Mouse (Mus musculus) limb, embryonic 14.5 days (tissue): ENCODE measurements around the gene Camsap1. TPM values are rescaled to one million over a fixed set of nuclear protein-coding genes. Genes with fewer than 3 reads are reported as not detected.

Experiments
- ATAC-seq: fragments of 200-750 bp; cut with Nextera tagmentation; 2 replicates; pipeline ENCODE4 v1.8.0; 2017; ENCODE audit warnings: low read depth, moderate number of reproducible peaks, moderate TSS enrichment; ENCODE audit not compliant: low FRiP score
- DNase-seq: peaks from one replicate; pipeline ENCODE4 v3.0.0-alpha.2; 2015; ENCODE audit warnings: low spot score
- H3K27ac ChIP-seq: fragments of 300-500 bp; sonication (generic); replicated peaks from 2 replicates; pipeline ENCODE4 v1.5.1; 2014; ENCODE audit warnings: low read depth, mild to moderate bottlenecking, low read length, moderate library complexity, mixed read lengths
- H3K27me3 ChIP-seq: fragments of 300-500 bp; sonication (generic); 2 replicates; pipeline ENCODE4 v1.6.1; 2014; ENCODE audit warnings: low read length, mixed read lengths; ENCODE audit not compliant: control insufficient read depth, insufficient read depth
- H3K36me3 ChIP-seq: fragments of 300-500 bp; sonication (generic); 2 replicates; pipeline ENCODE4 v1.6.1; 2014; ENCODE audit warnings: mild to moderate bottlenecking, low read length, moderate library complexity, mixed read lengths; ENCODE audit not compliant: control insufficient read depth, insufficient read depth
- H3K4me1 ChIP-seq: fragments of 300-500 bp; sonication (generic); 2 replicates; pipeline ENCODE4 v1.6.1; 2014; ENCODE audit warnings: antibody characterized with exemption, low read length, mixed read lengths; ENCODE audit not compliant: control insufficient read depth, insufficient read depth
- H3K4me2 ChIP-seq: fragments of 300-500 bp; sonication (generic); replicated peaks from 2 replicates; pipeline ENCODE4 v1.6.1; 2014; ENCODE audit warnings: low read depth, mild to moderate bottlenecking, low read length, moderate library complexity; ENCODE audit not compliant: severe bottlenecking
- H3K4me3 ChIP-seq: fragments of 300-500 bp; sonication (generic); replicated peaks from 2 replicates; pipeline ENCODE4 v1.5.1; 2014; ENCODE audit warnings: low read length
- H3K9ac ChIP-seq: fragments of 300-500 bp; sonication (generic); 2 replicates; pipeline ENCODE4 v1.6.1; 2014; ENCODE audit warnings: mild to moderate bottlenecking, low read depth, low read length, moderate library complexity; ENCODE audit not compliant: severe bottlenecking
- H3K9me3 ChIP-seq: fragments of 300-500 bp; sonication (generic); 2 replicates; pipeline ENCODE4 v1.6.1; 2016; ENCODE audit warnings: low read length; ENCODE audit not compliant: control insufficient read depth
- POLR2A ChIP-seq: fragments of 200-500 bp; IDR thresholded peaks from 2 replicates; pipeline ENCODE4 v1.8.0; 2012; ENCODE audit warnings: inconsistent platforms, mild to moderate bottlenecking, moderate library complexity, borderline replicate concordance; ENCODE audit not compliant: insufficient read depth, insufficient read length; ENCODE audit errors: extremely low read depth
- WGBS: fragments of 180-500 bp; shearing (Covaris S2); extraction: QIAGEN DNeasy Blood & Tissue Kit; methylation state at CpG from one replicate; pipeline ENCODE4 v1.1.7; 2014; 5-methylcytosine and 5-hydroxymethylcytosine counted together
- polyA plus RNA-seq, 2 experiments: library from polyadenylated mRNA; depleted of rRNA in 1 of 2; stranded (reverse) in 1 of 2; unstranded in 1 of 2; fragments of >200 nt; fragmentation: Nextera tagmentation in 1 of 2; extraction: Ambion mirVana in 1 of 2; gene quantifications; 2 replicates each; pipeline versions ENCODE4 v1.2.1 to v1.2.3; 2012 to 2014

Gene Camsap1
- polyA plus RNA-seq, 2 experiments, result 16.7 to 24.2 TPM

DNA sequence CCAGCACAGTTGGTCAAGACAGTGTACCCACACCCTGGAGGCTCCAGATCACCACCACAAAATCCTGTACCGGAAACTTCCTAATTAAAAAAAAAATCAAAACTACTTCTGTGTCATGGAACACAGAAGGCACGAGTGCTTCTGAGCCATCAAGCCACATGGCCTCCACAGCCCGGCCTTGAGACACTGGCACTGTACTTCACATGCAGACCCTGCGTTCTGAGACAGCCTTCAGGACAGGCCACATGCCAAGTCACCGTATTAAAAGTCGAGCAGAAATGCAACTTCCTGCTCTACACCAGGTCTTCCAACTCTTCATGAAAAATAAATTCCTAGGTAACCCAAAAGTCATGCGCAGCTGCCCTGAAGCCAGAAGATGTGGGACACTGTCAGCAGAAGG is 55.3 kb downstream of the Camsap1 start:
- Histone ChIP-seq H3K4me2 (no peak overlapping the region), H3K4me3 (no peak overlapping the region), H3K4me1 (no peaks in the 10 kb centered on the region), H3K27me3 (no peaks in the 10 kb centered on the region), H3K9ac (no peak overlapping the region), H3K36me3 (peaks cover 77% of the 10 kb centered on the region), H3K27ac (no peak overlapping the region), H3K9me3 (no peaks in the 10 kb centered on the region)
- WGBS, result 92% methylated on average over 7 of the region's 7 CpGs
- ATAC-seq, result no peak
- DNase-seq, result no peak
- TF ChIP-seq POLR2A, result no peak

DNA sequence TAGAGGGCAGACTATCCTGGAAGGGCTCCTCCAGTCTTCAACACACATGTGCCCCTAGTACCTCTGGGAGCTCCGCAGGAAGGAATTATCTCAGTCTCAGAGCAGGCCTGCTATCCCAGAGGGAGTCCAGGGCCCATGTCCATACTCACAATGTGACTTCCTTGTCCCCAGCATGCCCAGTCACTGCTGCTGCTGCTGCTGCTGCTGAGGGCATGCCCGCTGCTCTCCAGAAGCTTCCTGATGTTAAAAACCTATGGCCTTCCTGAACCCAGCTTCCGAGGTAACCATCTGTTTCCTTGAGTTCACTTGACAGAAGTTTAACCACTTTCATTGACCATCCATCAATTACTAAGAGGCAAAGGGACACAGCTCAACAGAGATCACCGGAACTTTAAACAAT is 58.1 kb downstream of the Camsap1 start:
- Histone ChIP-seq H3K27me3 (no peaks in the 10 kb centered on the region), H3K9ac (no peak overlapping the region), H3K4me2 (no peak overlapping the region), H3K4me1 (no peaks in the 10 kb centered on the region), H3K27ac (no peak overlapping the region), H3K36me3 (peaks cover 50% of the 10 kb centered on the region), H3K4me3 (no peak overlapping the region), H3K9me3 (no peaks in the 10 kb centered on the region)
- DNase-seq, result no peak
- TF ChIP-seq POLR2A, result no peak
- ATAC-seq, result no peak
- 88% methylated on average over 4 of the region's 4 CpGs for whole genome bisulfite sequencing

DNA sequence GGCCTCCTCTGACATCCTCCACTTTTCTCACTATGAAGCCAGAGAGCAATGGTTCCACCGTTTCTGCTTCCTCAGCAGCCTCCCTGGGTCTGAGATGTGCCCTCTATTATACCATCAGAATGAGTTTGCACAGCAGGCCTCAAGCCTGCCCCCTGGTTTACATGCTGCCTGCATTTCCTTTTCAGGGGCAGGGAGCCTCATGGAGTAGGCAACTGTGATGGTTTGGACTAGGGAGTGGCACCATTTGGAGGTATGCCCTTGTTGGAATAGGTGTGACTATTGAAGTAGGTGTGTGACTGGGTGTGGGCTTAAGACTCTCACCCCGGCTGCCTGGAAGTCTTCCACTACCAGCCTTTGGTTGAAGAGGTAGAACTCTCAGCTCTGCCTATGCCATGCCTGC is 59.3 kb downstream of the Camsap1 start:
- 59% methylated on average over 2 of the region's 2 CpGs for WGBS
- Histone ChIP-seq H3K36me3 (peaks cover 39% of the 10 kb centered on the region), H3K27ac (no peak overlapping the region), H3K4me2 (no peak overlapping the region), H3K4me1 (no peaks in the 10 kb centered on the region), H3K27me3 (no peaks in the 10 kb centered on the region), H3K4me3 (no peak overlapping the region), H3K9ac (no peak overlapping the region), H3K9me3 (no peaks in the 10 kb centered on the region)
- no peak for TF ChIP-seq POLR2A
- DNase-seq (no peak), ATAC-seq (no peak)

DNA sequence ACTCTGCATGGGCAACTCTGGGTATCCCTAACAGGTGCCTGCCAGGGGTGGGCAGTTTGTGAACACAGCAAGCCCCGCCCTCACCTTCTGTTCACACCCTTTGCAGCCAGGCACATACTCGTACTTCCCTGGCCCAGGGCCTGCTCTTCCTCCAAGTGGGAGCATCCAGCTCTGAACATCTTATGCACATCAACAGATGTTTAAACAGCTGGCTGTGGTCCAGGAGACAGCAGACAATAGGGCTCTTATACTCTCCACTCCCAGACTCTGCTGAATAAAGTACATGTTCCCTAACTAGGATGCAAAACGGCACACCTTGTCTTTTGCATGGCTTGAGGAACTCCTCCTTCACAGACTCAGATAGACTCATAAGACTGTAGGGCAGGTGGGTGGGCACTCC is 63.1 kb downstream of the Camsap1 start:
- H3K27me3 ChIP-seq, result no peaks in the 10 kb centered on the region
- no peaks in the 10 kb centered on the region for H3K4me1 ChIP-seq
- H3K4me3 ChIP-seq, result no peak overlapping the region
- no peak for TF ChIP-seq POLR2A
- H3K9me3 ChIP-seq, result no peaks in the 10 kb centered on the region
- no peak overlapping the region for H3K27ac ChIP-seq
- ATAC-seq (no peak), DNase-seq (peak; percentile 37)
- 55% methylated on average over 3 of the region's 3 CpGs for WGBS
- no peak overlapping the region for H3K9ac ChIP-seq
- peaks cover 11% of the 10 kb centered on the region for H3K36me3 ChIP-seq
- H3K4me2 ChIP-seq, result no peak overlapping the region

DNA sequence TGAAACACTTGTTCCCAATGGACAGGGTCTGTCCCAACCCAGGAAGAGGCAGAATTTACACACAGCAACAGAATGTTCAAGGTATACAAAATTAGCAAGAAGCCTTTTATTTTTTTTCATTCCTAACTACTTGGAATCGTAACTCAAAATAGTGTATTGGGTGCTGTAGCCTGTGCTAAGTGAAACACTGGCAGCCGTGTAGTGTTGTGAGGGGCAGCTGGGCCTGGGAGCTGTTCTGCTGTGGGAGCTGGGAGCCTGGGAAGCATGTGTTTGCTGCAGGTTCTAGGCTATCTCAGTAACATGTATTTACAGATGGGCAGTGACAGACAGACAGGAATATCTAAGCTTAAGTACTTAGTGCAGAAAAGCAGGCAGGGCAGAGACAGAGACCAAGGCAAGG is 64.7 kb downstream of the Camsap1 start:
- Histone ChIP-seq H3K27me3 (no peaks in the 10 kb centered on the region), H3K4me2 (no peak overlapping the region), H3K9ac (no peak overlapping the region), H3K9me3 (no peaks in the 10 kb centered on the region), H3K4me3 (no peak overlapping the region), H3K27ac (no peak overlapping the region), H3K4me1 (no peaks in the 10 kb centered on the region), H3K36me3 (no peaks in the 10 kb centered on the region)
- ATAC-seq, result no peak
- DNase-seq, result no peak
- TF ChIP-seq POLR2A, result no peak
- 84% methylated on average over 2 of the region's 2 CpGs for WGBS

DNA sequence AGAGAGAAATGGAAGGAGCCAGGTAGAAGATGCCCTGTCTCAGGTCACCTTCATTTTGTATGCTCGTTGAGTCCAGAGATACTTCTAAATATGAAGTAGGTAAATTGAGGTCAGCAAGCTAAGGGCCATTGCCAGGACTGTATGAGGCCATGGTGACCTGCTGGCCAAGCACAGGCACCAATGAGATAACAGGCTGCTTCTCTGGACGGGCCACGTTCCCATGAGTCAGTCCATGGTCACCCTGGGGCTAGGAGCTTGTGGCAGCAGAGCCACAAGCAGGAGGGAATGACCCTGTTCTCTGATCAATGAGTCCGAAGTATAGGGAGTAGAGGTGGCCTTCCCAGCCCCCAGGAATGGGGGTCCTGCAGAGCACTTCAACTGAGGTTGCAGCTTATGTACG is 68.3 kb downstream of the Camsap1 start:
- TF ChIP-seq POLR2A, result no peak
- H3K9me3 ChIP-seq, result no peaks in the 10 kb centered on the region
- H3K4me1 ChIP-seq, result no peaks in the 10 kb centered on the region
- H3K9ac ChIP-seq, result no peak overlapping the region
- H3K4me2 ChIP-seq, result no peak overlapping the region
- H3K4me3 ChIP-seq, result no peak overlapping the region
- H3K27ac ChIP-seq, result no peak overlapping the region
- no peaks in the 10 kb centered on the region for H3K36me3 ChIP-seq
- no peaks in the 10 kb centered on the region for H3K27me3 ChIP-seq
- WGBS, result 84% methylated on average over 5 of the region's 5 CpGs
- DNase-seq (no peak), ATAC-seq (no peak)
